Comparison of ENCODE assay signal across 22 mouse cellular contexts in the genomic region with DNA sequence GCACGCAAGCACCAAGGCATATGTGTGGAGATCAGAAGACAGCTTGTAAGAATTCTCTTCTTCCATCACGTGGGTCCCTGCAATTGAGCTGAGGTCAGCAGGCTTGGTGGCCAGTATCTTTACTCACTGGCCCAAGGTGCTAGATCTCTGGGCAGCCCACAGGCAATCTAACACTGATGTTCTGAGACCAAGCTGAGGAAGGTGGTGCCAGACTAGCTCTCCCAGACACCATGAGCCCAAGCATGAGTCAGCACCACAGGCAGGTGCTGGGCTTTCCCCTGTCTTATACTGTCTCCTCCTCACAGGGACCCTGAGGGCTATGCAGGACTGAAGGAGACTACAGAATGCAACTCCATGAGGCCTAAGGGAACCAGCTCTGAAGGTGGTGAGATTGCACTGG. TPM values are rescaled to one million over a fixed set of nuclear protein-coding genes. Genes with fewer than 3 reads are reported as not detected.
A peak's percentile ranks its signal among the peaks of the same experiment; 100 is the strongest.
DNase-seq lines count a peak whose midpoint lies in the region; TF ChIP-seq lines count a peak whose summit lies in the region.
"Had no signal": no experiment of that assay in that cellular context is flagged by ENCODE, and none has a peak within 500 bp of the region (broad histone marks: within the 10 kb centered on the region; RNA-seq: fewer than 3 reads in every experiment).

No protein-coding gene starts in this region.

- DNase-seq in gastrocnemius, adult 2 months, result peak; percentile 59
- DNase-seq in gastrocnemius, adult 8-10 months (ENCODE audit: low spot score in 2 of 2), result no peak
- DNase-seq in 3T3-L1 (ENCODE audit: low read depth, low spot score) (peak; percentile 34), CH12.LX (ENCODE audit: extremely low read depth) (peak; percentile 53)
- peak; percentile 31 for DNase-seq in skeletal muscle tissue, adult 2 months (ENCODE audit: low read depth, low spot score)
- no peak for DNase-seq in cerebellum, adult 8-10 months
- no peak for DNase-seq in hindbrain, embryonic 10.5 days (ENCODE audit: low spot score)
- DNase-seq: adrenal gland, adult 8-10 months; adrenal gland, postnatal 25 days; cerebellum, adult 11-12 months; cerebellum, adult 9-10 months; cerebellum, postnatal 14 days; gastrocnemius, postnatal 14 days; heart, adult 11 months; heart, postnatal 14 days; heart, postnatal 4 days; kidney, adult 11 months had no signal

- no peak for TF ChIP-seq CTCF in gastrocnemius, adult 2 months (IDR thresholded peaks at IDR 0.05)
- no peak for TF ChIP-seq CTCF in CH12.LX (conservative IDR thresholded peaks at IDR 0.05 in 1 of 2, IDR thresholded peaks at IDR 0.05 in 1 of 2; ENCODE audit: low read depth in 2 of 2, low read length in 2 of 2)

- no peak overlapping the region for H3K4me3 ChIP-seq in gastrocnemius, adult 2 months
- H3K4me3 ChIP-seq in CH12.LX (replicated peaks in 1 of 3; ENCODE audit: low read depth in 2 of 3, low read length in 2 of 3, poor library complexity in 1 of 3), result no peak overlapping the region
- no peak overlapping the region for H3K4me3 ChIP-seq in hindbrain, embryonic 10.5 days
- H3K4me3 ChIP-seq: heart, embryonic 12.5 days; heart, embryonic 15.5 days; hindbrain, embryonic 12.5 days; hindbrain, embryonic 15.5 days had no signal

- dilution Hi-C loops in CH12.LX (cut with MboI; ENCODE audit: extremely low pct_ligation_motif_present, extremely low pct_unique_long_range_greater_than_20kb, low sequenced_read_pairs), result no loop called here

- TF ChIP-seq EP300 in CH12.LX (IDR thresholded peaks at IDR 0.05; ENCODE audit: low read length), result no peak; the same call in 1 of the 2 replicates

- intact Hi-C loops in gastrocnemius, adult 2 months (cut with DNase I), result no loop called here

- 94% methylated on average over 2 of the region's 2 CpGs for WGBS in hindbrain, embryonic 10.5 days

- no peak for TF ChIP-seq RAD21 in CH12.LX (IDR thresholded peaks at IDR 0.05; ENCODE audit: low read depth, low read length)

- H3K27ac ChIP-seq in gastrocnemius, adult 2 months, result peak overlapping the region; percentile 71
- H3K27ac ChIP-seq in CH12.LX (ENCODE audit: insufficient read depth, low read depth), result no peak overlapping the region
- H3K27ac ChIP-seq in hindbrain, embryonic 10.5 days, result no peak overlapping the region
- H3K27ac ChIP-seq: heart, embryonic 15.5 days; hindbrain, embryonic 12.5 days; hindbrain, embryonic 15.5 days had no signal

- H3K9me3 ChIP-seq in CH12.LX (replicated peaks; ENCODE audit: low read length), result no peaks in the 10 kb centered on the region
- no peaks in the 10 kb centered on the region for H3K9me3 ChIP-seq in hindbrain, embryonic 10.5 days
- H3K9me3 ChIP-seq: G1E; heart, embryonic 12.5 days; heart, embryonic 15.5 days; hindbrain, embryonic 12.5 days; hindbrain, embryonic 15.5 days had no signal

- no peak overlapping the region for H3K9ac ChIP-seq in CH12.LX (ENCODE audit: insufficient read depth, low read depth)
- H3K9ac ChIP-seq: heart, embryonic 15.5 days; hindbrain, embryonic 12.5 days; hindbrain, embryonic 15.5 days had no signal

- H3K36me3 ChIP-seq in CH12.LX (replicated peaks in 1 of 2; ENCODE audit: control insufficient read depth in 1 of 2, insufficient read depth in 1 of 2, low read length in 1 of 2), result peaks cover 8 to 77% of the 10 kb centered on the region in 2 experiments
- H3K36me3 ChIP-seq in hindbrain, embryonic 10.5 days, result peaks cover 27% of the 10 kb centered on the region
- H3K36me3 ChIP-seq: G1E; hindbrain, embryonic 15.5 days had no signal

- peaks cover 32 to 81% of the 10 kb centered on the region in 2 experiments for H3K4me1 ChIP-seq in CH12.LX (ENCODE audit: control insufficient read depth in 1 of 2, insufficient read depth in 2 of 2)
- H3K4me1 ChIP-seq in hindbrain, embryonic 10.5 days (replicated peaks), result peaks cover 49% of the 10 kb centered on the region

- no peaks in the 10 kb centered on the region for H3K27me3 ChIP-seq in CH12.LX (replicated peaks)
- H3K27me3 ChIP-seq in hindbrain, embryonic 10.5 days (ENCODE audit: insufficient read depth, poor library complexity, severe bottlenecking), result no peaks in the 10 kb centered on the region; the same call in 1 of the 2 replicates
- H3K27me3 ChIP-seq: heart, embryonic 15.5 days; hindbrain, embryonic 12.5 days; hindbrain, embryonic 15.5 days had no signal

- no peak for TF ChIP-seq POLR2A in CH12.LX (IDR thresholded peaks at IDR 0.05; ENCODE audit: low read depth, low read length)

- no peak overlapping the region for H3K4me2 ChIP-seq in CH12.LX (ENCODE audit: insufficient read depth, low read depth, poor library complexity, severe bottlenecking)
- H3K4me2 ChIP-seq: heart, embryonic 12.5 days; heart, embryonic 15.5 days; hindbrain, embryonic 12.5 days; hindbrain, embryonic 15.5 days had no signal

- in situ Hi-C loops in CH12.LX (cut with MboI; ENCODE audit: low pct_ligation_motif_present, low pct_unique_long_range_greater_than_20kb, low sequenced_read_pairs), result no loop called here

- H3K79me2 ChIP-seq in CH12.LX (replicated peaks; ENCODE audit: control insufficient read depth, extremely low read depth, insufficient read depth, poor library complexity, severe bottlenecking), result no peaks in the 10 kb centered on the region

TF ChIP-seq in CH12.LX, 34 proteins besides CTCF, POLR2A, EP300 and RAD21:
- TF ChIP-seq BHLHE40 (IDR thresholded peaks at IDR 0.05; ENCODE audit: low read depth, low read length) (peak; percentile 47; the same call in 1 of the 2 replicates), ZMIZ1 (IDR thresholded peaks at IDR 0.05; ENCODE audit: low read depth, low read length) (no peak), ETS1 (conservative IDR thresholded peaks at IDR 0.05; ENCODE audit: low read depth, low read length) (0 out of 2 replicates have a peak, but pooled peaks have one; percentile 25), MAFK (IDR thresholded peaks at IDR 0.05; ENCODE audit: insufficient replicate concordance, low read length) (peak; percentile 67; the same call in 1 of the 2 replicates), USF2 (conservative IDR thresholded peaks at IDR 0.05; ENCODE audit: low read depth, low read length) (no peak)

RNA-seq across cellular contexts. Expression of a gene that starts 49.0 kb away (rescaled TPM):
- 10 to 100 TPM; 90.1 to 99.7 TPM for total RNA-seq in gastrocnemius, adult 2 months (2021)
- 100 to 1,000 TPM in 2 of 4 experiments, 10 to 100 TPM in 2; 95.3 to 112 (median 98.9) TPM for total RNA-seq in gastrocnemius, adult 8-10 months (2022)
- total RNA-seq in CH12.LX (2012; rRNA removed), result 30.3 and 44.4 TPM in 2 replicates
- total RNA-seq in CH12.LX (2014; rRNA removed), result 37.1 and 44.7 TPM in 2 replicates
- 26.3 and 27.6 TPM in 2 replicates for polyA plus RNA-seq in CH12.LX (2012; ENCODE audit: insufficient read length, low read depth)
- 77.6 and 79.9 TPM in 2 replicates for polyA plus RNA-seq in hindbrain, embryonic 10.5 days (2016; fragmentation: Nextera tagmentation; extraction: Ambion mirVana)

Comparison
In these comparisons a context has a peak if more than half of its experiments do, and no peak if none do; other contexts are left out.
1. DNase-seq: peak in gastrocnemius, adult 2 months (single experiment), 3T3-L1 (single experiment), CH12.LX (single experiment) and skeletal muscle tissue, adult 2 months (single experiment); none in gastrocnemius, adult 8-10 months (0 of 2), cerebellum, adult 8-10 months (single experiment) and hindbrain, embryonic 10.5 days (single experiment).